Mouse (Mus musculus): Measurements from ENCODE around the gene Strn4.

Gene Strn4

DNA sequence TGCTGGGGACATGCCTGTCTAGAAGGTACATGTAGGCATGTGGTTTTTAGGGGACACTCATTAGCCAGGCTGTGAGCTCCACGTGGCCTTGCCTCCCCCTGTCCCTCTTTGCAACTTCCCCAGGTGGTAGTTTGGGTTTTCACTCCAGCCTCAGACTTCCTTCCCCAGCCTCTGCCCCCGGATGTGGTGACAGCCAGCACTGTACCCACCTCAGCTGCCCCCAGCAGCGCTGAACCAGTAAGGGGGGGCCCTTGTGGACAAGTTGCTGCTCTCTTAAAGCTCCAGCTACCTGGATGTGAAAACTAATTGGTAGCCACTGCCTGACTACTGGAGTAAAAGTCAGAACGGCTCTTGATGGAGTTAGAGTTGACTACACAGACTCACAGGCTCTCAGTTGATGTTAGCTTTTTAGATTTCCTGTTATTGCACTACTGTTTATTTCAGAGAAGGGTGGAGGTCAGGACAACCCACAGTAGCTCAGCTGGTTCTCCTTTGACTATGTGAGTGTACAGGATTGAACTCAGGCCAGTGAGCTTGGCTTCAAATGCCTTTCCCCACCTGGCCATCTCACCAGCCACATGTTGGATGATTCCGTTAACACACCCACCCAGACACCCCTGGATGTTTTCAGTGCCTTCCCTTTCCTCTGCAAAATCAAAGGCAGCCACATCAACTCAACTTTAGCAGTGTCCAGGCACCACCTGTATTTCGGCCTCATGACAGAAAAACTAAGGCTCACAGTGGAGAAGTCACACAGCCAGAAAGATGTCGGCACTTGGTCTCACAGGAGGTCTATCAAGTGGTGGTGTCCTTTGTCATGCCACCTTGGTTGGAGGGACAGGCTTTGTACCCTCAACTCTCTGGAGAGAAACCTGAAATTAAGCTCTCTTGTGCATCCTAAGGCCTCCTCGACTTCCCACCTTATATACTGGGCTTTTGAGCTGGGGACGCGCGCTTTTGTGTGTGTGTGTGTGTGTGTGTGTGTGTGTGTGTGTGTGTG, 26.2 kb downstream of the Strn4 start:
- DNase-seq = peak; percentile 75 to 78

DNA sequence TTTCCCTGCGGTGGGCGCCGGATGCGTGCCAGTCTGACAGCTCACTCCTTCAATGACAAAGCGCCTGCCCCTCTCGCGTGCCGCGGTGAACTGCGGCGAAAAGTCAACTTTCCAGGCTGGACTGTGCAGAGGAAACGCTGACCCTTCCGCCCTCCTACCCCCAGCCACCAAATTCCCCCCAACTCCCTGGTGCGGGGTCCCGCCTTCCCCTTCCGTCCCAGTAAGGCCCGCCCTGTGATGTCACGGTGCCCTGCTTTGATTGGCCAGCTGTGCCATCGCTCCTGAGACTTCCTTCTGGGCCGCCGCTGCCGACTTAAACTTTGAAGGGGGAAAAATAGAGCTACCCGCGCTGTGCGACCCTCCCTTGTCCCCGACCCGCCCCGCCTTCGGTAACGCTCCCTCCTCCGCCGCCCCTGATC, 27.0 kb downstream of the Strn4 start, which contains the start of gene Prkd2:
Gene Prkd2 (plus strand): TSS at position 258 of the 419 bp plus-strand sequence.
- DNase-seq = peak; percentile 88 to 89

DNA sequence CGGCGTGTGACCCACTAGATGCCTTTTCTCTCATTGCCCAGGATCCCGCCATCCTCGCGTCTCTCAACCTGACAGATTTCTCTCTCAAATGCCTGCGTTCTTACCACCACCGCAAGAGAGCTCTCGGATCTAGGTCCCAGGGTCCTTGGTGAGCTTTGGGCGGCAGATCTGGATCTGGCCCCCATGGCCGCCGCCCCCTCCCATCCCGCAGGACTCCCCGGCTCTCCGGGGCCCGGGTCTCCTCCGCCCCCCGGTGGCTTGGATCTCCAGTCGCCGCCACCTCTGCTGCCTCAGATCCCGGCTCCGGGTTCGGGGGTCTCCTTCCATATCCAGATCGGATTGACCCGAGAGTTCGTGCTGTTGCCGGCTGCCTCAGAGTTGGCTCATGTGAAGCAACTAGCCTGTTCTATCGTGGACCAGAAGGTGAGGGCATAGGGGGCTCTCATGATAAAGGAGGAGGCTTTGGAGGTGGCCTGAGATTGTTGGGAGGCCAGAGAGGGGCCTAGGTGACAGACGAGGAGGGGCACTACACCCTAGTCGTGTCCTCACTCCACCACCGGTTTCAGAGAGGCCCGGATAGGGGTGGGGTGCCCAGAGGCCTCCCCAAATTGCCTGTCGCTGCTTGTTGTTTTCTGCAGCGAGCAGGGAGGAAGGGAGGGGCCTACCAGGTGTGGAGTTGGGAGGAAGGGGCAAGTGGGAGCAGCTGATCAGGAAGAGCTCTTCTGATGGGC, 27.9 kb downstream of the Strn4 start:
- peak in 1 of 2 experiments; percentile 33 for DNase-seq

DNA sequence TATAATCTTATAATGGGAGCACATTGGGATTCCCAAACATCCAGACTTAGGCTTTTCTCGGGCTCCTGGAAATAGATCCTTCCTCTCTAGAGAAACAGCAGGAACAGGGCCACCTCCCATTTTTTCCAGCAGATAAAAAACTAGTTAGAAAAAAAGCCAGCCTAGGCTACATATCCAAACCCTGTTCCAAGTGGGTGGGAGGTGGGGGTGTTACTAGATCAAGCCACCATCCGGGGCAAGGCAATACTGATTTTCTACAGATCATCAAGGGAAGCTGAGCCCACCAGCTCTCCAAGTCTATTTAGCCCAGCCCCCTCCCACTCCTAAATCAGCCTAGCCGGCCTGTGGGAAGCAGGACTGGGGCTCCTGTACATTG, 29.0 kb downstream of the Strn4 start:
- no peak for DNase-seq

DNA sequence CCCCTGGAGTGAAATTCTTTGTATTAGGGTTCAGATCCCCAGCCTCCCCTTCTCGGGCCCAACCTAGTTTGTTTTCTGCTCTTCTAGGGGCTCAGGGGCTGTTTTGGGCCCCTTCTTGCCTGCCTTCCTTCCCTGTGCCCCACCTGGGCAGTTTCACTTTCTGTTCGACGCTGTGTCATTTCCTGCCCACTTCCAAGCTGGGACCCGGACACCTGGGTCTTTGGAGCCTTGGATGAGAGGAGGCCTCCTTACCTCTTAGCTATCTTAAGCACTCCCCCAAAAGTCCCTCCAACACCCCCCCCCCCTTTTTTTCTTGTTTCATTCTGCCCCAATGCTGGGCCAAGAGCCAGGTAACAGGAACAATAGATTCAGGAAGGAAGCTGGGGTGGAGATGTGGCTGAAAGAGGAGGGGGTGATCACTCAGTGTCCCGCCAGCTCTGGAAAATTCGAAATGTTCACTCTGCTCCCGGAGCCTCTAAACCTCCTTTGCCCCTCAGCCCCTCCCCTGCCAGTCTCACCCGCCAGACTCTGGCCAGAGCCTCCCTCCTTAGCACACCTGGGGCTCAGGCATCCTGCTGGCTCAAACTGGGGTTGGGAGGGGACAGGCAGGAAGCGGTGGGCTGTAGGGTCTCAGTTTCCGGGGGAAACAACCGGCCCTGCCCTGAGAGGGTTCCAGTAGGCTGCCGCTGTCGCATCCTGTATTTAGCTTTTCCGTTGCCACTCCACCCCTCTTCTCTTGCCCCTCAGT, 29.6 kb downstream of the Strn4 start:
- DNase-seq = peak; percentile 53 to 54

DNA sequence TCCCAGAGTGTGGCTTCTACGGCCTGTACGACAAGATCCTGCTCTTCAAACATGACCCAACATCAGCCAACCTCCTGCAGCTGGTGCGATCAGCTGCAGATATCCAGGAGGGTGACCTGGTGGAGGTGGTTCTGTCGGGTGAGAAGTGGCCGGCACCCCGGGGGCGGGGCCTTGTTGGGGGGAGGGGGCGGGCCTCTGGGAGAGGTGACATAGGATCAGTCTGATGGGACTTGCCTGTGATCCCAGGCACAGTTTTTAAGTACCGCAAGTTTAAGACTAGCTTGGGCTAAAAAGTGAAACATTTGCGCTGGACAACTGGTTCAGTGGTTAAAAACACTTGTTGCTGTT, 30.1 kb downstream of the Strn4 start:
- DNase-seq = no peak

DNA sequence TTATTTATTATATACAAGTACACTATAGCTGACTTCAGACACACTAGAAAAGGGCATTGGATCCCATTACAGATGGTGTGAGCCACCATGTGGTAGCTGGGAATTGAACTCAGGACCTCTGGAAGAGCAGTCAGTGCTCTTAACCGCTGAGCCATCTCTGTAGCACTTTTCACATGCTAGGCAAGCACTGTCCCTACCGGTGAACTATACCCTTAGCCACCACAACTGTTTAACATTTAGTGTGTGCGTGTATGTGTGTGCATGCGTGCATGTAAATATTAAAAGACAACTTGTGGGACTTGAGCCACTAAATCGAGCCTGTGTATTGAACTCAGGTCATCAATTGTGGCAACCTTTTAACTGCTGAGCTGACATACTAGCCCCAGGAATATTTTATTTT, 31.1 kb downstream of the Strn4 start:
- no peak for DNase-seq

DNA sequence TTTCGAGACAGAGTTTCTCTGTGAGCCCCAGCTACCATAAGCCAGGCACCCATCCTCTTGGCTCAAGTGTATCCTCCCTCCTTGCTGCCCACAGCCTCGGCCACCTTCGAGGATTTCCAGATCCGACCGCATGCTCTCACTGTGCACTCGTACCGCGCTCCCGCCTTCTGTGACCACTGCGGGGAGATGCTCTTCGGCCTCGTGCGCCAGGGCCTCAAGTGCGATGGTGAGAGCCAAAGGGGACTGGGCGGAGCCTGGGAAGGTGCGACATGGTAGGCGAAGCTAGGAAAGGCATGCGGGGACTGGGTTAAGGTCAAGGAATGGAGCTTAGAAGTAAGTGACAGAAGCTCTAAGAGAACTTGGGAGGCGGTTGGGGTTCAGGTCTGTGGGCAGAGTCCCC, 31.8 kb downstream of the Strn4 start:
- no peak for DNase-seq

DNA sequence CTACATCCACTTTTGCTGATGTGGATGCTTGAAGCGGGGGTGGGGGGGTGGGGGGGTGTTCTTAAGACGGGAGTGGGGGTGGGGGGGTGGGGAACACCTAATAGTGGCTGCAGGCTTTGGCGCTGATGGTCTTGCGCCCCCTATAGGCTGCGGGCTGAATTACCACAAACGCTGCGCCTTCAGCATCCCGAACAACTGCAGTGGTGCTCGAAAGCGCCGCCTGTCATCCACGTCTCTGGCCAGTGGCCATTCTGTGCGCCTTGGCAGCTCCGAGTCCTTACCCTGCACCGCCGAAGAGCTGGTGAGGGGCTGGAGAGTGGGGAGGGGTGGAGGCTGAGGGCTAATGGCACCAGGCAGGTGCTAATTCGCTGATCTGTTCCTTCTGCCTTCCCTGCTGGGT, 32.9 kb downstream of the Strn4 start:
- peak; percentile 72 to 76 for DNase-seq

DNA sequence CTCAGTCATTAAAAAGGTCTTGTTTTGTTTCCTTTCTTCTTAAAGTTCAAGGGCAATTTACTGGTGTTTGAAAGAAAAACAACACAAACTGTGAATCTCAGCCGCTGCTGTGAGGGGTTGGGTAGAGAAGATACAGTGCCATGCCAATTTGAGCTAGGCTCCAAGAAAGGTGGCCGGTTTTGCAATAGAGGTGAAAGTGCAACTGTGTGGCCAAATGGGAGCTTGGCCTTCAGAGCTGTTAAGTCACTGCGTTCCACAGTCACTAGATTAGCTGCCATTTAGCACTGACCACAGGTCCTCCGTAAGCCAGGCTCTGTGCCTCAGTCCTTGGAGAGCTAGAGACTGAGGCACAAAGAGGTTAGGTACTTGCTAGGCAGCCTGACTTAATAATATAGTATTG, 35.9 kb downstream of the Strn4 start:
- no peak for DNase-seq

DNA sequence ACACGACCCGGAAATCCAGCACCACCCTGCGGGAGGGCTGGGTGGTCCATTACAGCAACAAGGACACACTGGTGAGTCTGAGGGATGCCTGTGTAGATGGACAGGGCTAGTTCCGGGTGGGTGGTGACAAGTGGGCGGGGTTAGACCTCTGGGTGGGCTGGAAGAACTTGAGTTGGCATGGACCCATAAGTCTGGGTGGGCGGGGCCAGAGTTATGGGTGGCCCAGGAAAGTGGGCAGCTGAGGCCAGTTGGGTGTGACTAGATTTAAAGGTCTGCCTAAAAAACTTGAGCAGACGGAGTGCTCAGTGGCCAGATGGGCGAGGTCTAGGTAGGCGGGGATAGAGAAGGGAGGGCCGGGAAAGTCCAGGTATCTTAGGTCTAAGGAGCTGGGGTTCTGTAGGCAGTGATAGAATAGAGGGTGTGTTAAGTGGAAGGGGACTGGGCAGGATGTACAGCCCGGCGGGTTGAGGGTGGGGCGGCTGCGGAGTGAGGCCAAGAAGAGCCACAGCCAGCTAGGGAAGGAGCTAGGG, 37.7 kb downstream of the Strn4 start:
- no peak for DNase-seq

DNA sequence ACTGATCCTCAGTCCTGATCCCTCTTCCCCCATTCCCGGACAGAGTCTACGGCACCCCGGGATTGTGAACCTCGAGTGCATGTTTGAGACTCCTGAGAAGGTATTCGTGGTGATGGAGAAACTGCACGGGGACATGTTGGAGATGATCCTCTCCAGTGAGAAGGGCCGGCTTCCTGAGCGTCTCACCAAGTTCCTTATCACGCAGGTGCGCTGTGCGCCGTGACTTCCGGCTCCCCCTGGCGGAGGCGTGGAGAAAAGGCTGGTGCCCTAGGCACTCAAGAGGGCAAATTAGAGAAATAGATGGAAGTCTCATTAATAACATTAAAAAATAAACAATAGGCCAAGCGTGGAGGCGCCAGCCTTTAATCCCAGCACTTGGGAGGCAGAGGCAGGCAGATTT, 42.6 kb downstream of the Strn4 start:
- peak; percentile 77 to 78 for DNase-seq

DNA sequence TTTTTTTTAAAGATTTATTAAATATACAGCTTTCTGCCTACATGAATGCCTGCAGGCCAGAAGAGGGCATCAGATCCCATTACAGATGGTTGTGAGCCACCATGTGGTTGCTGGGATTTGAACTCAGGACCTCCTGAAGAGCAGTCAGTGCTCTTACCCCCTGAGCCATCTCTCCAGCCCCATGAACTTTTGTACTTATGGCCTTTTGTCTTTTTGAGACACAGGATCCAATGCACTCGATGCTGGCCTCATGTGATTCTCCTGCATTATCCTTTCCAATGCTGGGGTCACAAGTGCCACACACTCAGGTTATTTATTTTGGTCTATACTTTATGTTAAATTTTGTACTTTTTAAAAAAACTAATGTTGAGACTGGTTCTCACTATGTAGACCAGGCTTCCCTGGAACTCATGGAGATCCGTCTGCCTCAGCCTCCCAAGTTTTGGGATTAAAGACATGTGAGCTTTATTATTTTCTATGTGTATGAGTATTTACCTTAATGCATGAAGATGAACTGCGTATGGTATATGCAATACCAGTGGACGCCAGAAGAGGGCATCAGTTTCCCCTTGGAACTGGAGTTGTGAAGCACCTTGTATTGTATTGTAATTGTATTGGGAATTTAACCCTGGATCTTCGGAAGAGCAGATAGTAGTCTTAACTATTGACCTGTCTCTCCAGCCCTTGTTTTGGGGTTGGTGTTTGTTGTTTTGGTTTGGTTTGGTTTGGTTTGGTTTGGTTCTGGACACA, 44.4 kb downstream of the Strn4 start:
- DNase-seq = peak; percentile 76 to 78

DNA sequence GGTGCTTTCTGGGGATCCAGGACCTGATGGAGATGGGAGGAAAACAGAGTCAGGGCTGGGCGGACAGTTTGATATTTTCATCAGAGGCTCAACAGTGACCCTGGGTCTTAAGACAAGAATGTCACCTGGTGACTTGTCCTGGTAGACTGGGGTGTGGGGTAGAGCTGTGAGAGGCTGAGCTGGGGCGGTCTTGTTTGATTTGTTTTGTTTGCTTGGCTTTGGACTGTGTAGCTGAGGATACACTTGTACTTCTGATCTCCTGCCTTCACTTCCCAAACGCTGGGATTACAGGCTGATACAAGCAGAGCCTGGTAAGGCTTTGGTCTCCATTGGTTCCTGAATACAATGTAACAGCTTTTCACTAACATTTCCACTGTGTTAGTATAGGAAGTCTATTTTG, 51.8 kb downstream of the Strn4 start:
- DNase-seq = no peak

DNA sequence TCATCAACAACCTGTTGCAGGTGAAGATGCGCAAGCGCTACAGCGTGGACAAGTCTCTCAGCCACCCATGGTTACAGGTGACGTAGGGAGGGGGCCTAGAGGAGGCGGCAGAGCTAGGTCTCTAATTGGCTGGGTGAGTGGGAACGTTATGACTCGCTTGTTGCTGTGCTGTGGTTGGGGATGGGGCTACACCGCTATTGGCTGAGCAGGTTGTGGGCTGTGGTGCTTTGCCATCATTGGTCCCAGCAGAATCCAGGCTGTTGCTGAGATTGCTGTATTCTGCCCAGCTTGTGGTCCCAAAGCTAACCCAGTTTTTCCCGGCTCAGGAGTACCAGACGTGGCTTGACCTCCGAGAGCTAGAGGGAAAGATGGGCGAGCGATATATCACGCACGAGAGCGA, 53.8 kb downstream of the Strn4 start:
- peak in 1 of 2 experiments; percentile 14 for DNase-seq

DNA sequence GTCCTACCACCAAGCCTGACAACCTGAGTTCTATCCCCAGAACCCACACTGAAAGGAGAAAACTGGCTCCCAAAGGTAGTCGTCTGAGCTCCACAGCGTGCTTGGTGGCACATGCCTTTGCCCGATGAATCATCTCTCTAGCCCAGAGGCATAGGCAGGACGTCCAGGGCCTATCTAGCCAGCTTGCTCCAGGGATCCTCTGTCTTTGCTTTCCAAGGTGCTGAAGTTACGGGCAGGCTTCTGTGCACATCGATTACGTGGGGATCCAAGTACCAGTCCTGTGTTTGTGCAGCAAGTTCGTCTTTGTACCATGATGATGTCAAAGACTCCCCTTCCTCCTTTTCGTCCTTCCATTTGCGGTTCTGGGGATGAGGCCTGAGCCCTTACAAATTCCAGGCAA, 55.9 kb downstream of the Strn4 start:
- no peak for DNase-seq

DNA sequence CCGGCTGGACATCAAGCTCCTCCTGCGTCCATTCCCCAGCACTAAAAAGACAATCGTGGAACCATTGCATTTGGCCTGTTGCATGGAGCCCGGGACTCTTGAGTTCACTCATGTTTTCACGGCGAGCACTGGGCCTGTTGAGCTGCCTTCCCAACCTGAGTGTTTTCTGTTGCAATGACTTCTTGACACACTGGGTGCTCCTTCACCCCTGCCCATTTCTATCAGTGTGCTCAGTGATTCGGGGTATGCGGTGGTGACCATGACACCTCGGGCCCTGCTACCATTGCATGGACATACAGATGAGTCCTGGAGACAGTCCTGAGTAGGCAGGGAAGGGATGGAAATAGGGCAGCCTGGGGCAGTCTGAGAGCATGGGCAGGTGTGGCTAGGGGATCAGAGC, 56.8 kb downstream of the Strn4 start:
- DNase-seq = no peak

DNA sequence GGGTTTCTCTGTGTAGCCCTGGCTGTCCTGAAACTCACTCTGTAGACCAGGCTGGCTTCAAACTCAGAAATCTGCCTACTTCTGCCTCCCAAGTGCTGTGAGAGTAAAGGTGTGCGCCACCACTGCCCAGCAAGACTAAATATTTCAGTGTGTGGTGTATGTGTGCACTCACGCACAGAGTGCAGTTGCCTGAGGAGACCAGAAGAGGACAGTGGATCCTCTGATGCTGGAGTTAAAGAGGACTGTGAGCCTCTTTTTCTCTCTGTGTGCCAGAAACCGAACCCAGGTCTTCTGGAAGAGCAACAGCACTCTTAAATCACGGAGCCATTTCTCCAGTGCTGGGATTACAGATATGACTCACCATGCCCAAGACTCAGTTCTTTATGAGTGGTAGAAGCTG, 57.7 kb downstream of the Strn4 start:
- DNase-seq = no peak

DNA sequence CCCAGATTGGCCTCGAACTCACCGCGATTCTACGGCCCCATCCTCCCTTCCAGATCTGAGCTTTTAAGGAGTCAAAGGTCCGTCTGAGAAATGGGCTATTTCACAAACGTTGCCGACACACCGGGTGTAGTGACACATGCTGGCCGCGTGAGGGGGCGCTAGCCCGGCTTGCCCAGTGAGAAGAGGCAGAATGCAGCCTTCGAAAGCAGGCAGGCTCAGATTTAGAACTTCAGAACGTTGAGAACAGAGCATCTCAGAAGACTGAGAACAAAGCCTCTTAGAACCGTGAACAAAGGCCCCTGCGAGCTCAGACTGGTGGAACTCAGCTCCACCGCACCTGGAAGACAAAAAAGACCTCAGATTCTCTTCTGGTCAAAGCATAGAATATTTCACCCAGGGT, 58.5 kb downstream of the Strn4 start:
- peak; percentile 88 to 89 for DNase-seq

DNA sequence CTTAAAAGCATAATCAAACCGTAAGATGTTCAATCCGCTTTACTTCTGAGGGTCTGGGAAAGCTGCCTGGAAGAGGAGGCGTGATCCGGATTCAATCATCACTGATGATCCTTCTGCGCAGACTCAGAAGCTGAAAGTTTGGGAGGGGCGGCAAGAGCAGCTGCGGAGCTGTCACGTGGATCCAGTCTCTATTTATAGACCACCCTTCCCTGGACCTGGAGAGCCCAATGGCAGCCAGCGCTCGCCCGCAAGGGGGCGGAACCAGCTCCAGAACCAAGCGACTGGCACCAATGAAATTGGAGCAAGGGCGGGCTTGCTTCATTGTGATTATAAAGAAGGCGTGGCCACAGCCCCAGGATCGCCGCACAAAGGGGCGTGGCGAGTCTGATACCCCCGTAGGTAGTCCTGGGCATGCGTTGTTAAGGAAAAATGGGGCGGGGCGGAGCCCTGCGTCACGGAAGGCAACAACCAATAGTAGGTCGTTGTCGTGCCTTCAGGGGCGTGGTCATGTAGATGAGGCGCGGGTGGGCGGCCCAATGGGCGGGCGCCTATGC, 59.1 kb downstream of the Strn4 start:
- DNase-seq = peak; percentile 99

DNA sequence AGATGAGACGGTGACA, 59.4 kb downstream of the Strn4 start, which contains the start of gene Dact3:
Gene Dact3 (plus strand): TSS at position 8 of the 16 bp plus-strand sequence.
- no peak for DNase-seq

DNA sequence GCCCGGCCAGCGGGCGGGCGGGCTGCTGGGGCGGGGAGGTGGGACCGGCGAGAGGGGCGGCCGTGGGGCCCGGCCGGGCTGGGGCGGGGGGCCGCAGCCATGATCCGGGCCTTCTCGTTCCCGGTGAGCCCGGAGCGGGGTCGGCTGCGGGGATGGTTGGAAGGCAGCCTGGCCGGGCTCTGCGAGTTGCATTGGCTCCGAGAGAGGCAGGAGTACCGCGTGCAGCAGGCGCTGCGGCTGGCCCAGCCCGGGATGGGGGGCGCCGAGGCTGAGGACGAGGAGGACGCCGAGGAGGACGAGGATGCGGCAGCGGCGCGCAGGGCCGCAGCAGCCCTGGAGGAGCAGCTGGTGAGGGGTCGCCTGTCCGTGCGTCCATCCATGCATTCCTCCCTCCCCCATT, 59.6 kb downstream of the Strn4 start:
- no peak for DNase-seq

DNA sequence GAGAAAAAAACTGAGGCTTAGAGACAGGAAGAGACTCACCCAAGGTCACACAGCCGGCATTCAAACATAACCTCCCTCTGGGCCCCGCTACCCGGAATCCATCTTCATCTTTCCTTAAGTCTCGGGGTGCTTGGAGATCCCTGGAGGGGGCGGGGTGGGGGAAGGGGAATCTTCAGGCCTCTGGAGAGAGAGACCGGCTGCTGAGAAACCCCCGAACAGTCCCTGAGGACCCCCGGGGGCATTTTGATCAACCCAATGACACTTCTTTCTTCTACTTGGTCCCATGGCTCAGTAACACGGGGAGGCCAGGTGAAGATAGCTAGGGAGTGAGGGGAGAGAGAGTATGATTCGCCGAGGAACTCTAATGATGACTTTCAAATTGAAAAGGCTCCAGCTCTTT, 60.3 kb downstream of the Strn4 start:
- no peak for DNase-seq

All from B cell, adult 2 months (primary cell).